Mouse (Mus musculus): ENCODE results near the gene Sptan1. TPM values are rescaled to one million over a fixed set of nuclear protein-coding genes. Genes with fewer than 3 reads are reported as not detected.

Gene Sptan1
- polyA plus RNA-seq, 1 experiment = 63.0 TPM

DNA sequence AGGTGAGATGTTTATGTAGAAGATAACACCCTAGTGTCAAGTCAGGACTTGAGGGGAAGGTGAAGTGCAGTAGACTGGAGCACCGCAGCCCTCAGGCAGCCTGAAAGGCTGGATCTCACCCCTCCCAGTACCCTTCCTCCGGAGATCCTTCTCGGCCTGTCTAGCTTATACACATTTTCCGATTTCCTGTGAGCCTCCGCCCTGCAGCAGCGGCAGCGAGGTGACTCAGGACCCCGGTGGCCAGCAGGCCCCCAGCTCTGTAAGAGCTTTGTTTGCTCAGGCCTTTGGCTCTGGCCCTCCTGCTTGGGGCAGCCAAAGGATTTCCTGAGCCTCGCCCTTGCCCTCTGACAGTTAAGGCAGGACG, 113.0 kb downstream of the Sptan1 start:
- peaks cover 47% of the 10 kb centered on the region for H3K4me1 ChIP-seq
- H3K4me3 ChIP-seq (replicated peaks) = peak overlapping the region; percentile 97
- TF ChIP-seq GATA1 (IDR thresholded peaks at IDR 0.05; ENCODE audit: borderline replicate concordance, low read length) (no peak), FLI1 (IDR thresholded peaks at IDR 0.05; ENCODE audit: low read length) (no peak)
- no peaks in the 10 kb centered on the region for H3K27me3 ChIP-seq (replicated peaks)
- no peaks in the 10 kb centered on the region for H3K9me3 ChIP-seq
- H3K36me3 ChIP-seq (replicated peaks; ENCODE audit: low read length) = peaks cover 52% of the 10 kb centered on the region

DNA sequence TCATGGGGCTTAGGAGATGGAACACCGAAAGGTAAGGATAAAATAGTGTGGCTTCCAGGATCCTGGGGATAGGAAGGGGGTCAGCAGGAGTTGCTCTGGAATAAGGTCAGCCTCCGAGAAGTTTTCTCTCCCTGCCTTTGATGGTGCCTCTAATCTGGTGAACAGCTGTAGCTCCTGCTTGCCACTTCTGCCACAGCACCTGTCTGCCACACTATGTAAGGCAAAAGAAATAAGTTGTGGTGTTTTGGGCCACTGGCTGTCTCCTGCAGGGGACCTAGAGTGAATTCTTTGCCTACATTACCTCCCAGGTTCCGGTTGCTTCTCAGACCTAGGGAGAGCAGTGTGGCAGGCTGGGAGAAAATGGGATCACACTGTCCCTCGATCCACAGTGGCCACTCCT, 113.4 kb downstream of the Sptan1 start:
- TF ChIP-seq FLI1 (IDR thresholded peaks at IDR 0.05; ENCODE audit: low read length) = no peak
- TF ChIP-seq GATA1 (IDR thresholded peaks at IDR 0.05; ENCODE audit: borderline replicate concordance, low read length) = no peak
- Histone ChIP-seq H3K9me3 (no peaks in the 10 kb centered on the region), H3K4me3 (replicated peaks) (peak overlapping the region; percentile 97), H3K4me1 (peaks cover 47% of the 10 kb centered on the region), H3K27me3 (replicated peaks) (no peaks in the 10 kb centered on the region), H3K36me3 (replicated peaks; ENCODE audit: low read length) (peaks cover 49% of the 10 kb centered on the region)

DNA sequence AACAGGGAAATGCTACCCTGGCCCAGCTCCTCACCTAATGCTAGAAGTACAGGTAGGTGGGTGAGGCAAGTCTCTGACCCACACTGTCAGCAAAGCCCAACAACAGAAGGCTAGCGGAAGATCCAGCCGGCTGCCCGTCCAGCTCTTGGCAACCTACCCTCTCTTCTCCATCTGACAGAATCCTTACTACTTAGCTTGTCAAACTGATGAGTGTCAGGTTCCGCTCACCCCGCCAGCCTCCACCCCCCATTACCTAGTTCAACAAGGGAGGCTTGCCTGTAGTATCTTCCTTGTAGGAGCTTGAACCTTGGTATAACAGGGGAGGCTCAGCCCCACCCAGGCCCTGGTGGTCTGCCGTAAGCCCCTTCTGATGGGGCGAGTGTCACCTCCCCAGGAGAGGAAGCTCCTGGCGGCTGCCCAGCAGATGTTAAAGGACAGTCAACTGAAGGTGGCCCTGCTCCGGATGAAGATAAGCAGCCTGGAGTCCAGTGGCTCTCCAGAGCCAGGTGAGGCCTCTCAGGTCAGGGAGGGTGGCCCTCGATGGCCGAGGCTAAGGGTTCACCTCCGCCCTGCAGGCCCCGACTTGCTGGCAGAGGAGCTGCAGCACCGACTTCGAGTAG, 114.9 kb downstream of the Sptan1 start:
- no peaks in the 10 kb centered on the region for H3K27me3 ChIP-seq (replicated peaks)
- H3K4me1 ChIP-seq = peaks cover 50% of the 10 kb centered on the region
- H3K36me3 ChIP-seq (replicated peaks; ENCODE audit: low read length) = peaks cover 52% of the 10 kb centered on the region
- no peak for TF ChIP-seq FLI1 (IDR thresholded peaks at IDR 0.05; ENCODE audit: low read length)
- TF ChIP-seq GATA1 (IDR thresholded peaks at IDR 0.05; ENCODE audit: borderline replicate concordance, low read length) = no peak
- no peak overlapping the region for H3K4me3 ChIP-seq (replicated peaks)
- no peaks in the 10 kb centered on the region for H3K9me3 ChIP-seq

Other genes with a start within 250 kb of the Sptan1 start
- gene Gm13420, start 213.9 kb upstream of the Sptan1 start, polyA plus RNA-seq (2012; ENCODE audit: insufficient read depth, low replicate concordance) = not detected in 2 replicates
- gene Gm13547, start 206.2 kb upstream of the Sptan1 start, polyA plus RNA-seq (2012; ENCODE audit: insufficient read depth, low replicate concordance) = not detected in 2 replicates
- 103 and 212 TPM in 2 replicates for gene Coq4, start 178.1 kb upstream of the Sptan1 start, polyA plus RNA-seq (2012; ENCODE audit: insufficient read depth, low replicate concordance)
- 3.2 TPM in 1 of 2 replicates, not detected in the other for gene Trub2, start 177.1 kb upstream of the Sptan1 start, polyA plus RNA-seq (2012; ENCODE audit: insufficient read depth, low replicate concordance)
- 12.4 and 15.2 TPM in 2 replicates for gene Slc27a4, start 162.9 kb upstream of the Sptan1 start, polyA plus RNA-seq (2012; ENCODE audit: insufficient read depth, low replicate concordance)
- gene Urm1, start 145.5 kb upstream of the Sptan1 start, polyA plus RNA-seq (2012; ENCODE audit: insufficient read depth, low replicate concordance) = 74.8 and 193 TPM in 2 replicates
- gene Cercam, start 96.4 kb upstream of the Sptan1 start, polyA plus RNA-seq (2012; ENCODE audit: insufficient read depth, low replicate concordance) = 68.0 and 210 TPM in 2 replicates
- 2.2 and 19.1 TPM in 2 replicates for gene Odf2, start 76.3 kb upstream of the Sptan1 start, polyA plus RNA-seq (2012; ENCODE audit: insufficient read depth, low replicate concordance)
- 8.3 and 30.4 TPM in 2 replicates for gene Gle1, start 30.1 kb upstream of the Sptan1 start, polyA plus RNA-seq (2012; ENCODE audit: insufficient read depth, low replicate concordance)
- 11.7 and 12.4 TPM in 2 replicates for gene Wdr34, start 83.3 kb downstream of the Sptan1 start, polyA plus RNA-seq (2012; ENCODE audit: insufficient read depth, low replicate concordance)
- 207 and 239 TPM in 2 replicates for gene Set, start 91.8 kb downstream of the Sptan1 start, polyA plus RNA-seq (2012; ENCODE audit: insufficient read depth, low replicate concordance)
- 19.4 and 62.2 TPM in 2 replicates for gene Pkn3, start 112.1 kb downstream of the Sptan1 start, polyA plus RNA-seq (2012; ENCODE audit: insufficient read depth, low replicate concordance)
- 58.2 and 66.6 TPM in 2 replicates for gene Zdhhc12, start 128.1 kb downstream of the Sptan1 start, polyA plus RNA-seq (2012; ENCODE audit: insufficient read depth, low replicate concordance)
- 12.2 and 20.0 TPM in 2 replicates for gene Zer1, start 159.0 kb downstream of the Sptan1 start, polyA plus RNA-seq (2012; ENCODE audit: insufficient read depth, low replicate concordance)
- 18.0 and 28.7 TPM in 2 replicates for gene Tbc1d13, start 168.2 kb downstream of the Sptan1 start, polyA plus RNA-seq (2012; ENCODE audit: insufficient read depth, low replicate concordance)
- 16.4 and 28.0 TPM in 2 replicates for gene Endog, start 205.9 kb downstream of the Sptan1 start, polyA plus RNA-seq (2012; ENCODE audit: insufficient read depth, low replicate concordance)
- 19.0 and 20.8 TPM in 2 replicates for gene Spout1, start 212.9 kb downstream of the Sptan1 start, polyA plus RNA-seq (2012; ENCODE audit: insufficient read depth, low replicate concordance)
- 7.7 TPM in 1 of 2 replicates, not detected in the other for gene Kyat1, start 240.3 kb downstream of the Sptan1 start, polyA plus RNA-seq (2012; ENCODE audit: insufficient read depth, low replicate concordance)